Mouse (Mus musculus) embryonic facial prominence, embryonic 11.5 days (tissue): ENCODE data around the gene Klhdc1. TPM values are rescaled to one million over a fixed set of nuclear protein-coding genes. Genes with fewer than 3 reads are reported as not detected.

Source experiments
- ATAC-seq: fragments of 200-750 bp; cut with Nextera tagmentation; replicated peaks from 2 replicates; pipeline ENCODE4 v1.8.0; 2017; ENCODE audit warnings: low read depth; ENCODE audit not compliant: insufficient number of reproducible peaks, low FRiP score, low TSS enrichment
- DNase-seq: peaks from one replicate; pipeline ENCODE4 v3.0.0-alpha.2; 2015; ENCODE audit warnings: low spot score
- H3K27ac ChIP-seq: fragments of 300-500 bp; sonication (generic); replicated peaks from 2 replicates; pipeline ENCODE4 v1.5.1; 2014; ENCODE audit warnings: mild to moderate bottlenecking, low read depth, low read length, control low read depth
- H3K27me3 ChIP-seq: fragments of 300-500 bp; sonication (generic); 2 replicates; pipeline ENCODE4 v1.6.1; 2014; ENCODE audit warnings: mild to moderate bottlenecking, low read length, moderate library complexity, mixed read lengths; ENCODE audit not compliant: control insufficient read depth, insufficient read depth
- H3K36me3 ChIP-seq: fragments of 300-500 bp; sonication (generic); replicated peaks from 2 replicates; pipeline ENCODE4 v1.6.1; 2014; ENCODE audit warnings: low read depth, mild to moderate bottlenecking, low read length, moderate library complexity, mixed read lengths; ENCODE audit not compliant: control insufficient read depth, insufficient read depth
- H3K4me1 ChIP-seq: fragments of 300-500 bp; sonication (generic); 2 replicates; pipeline ENCODE4 v1.6.1; 2014; ENCODE audit warnings: low read length, mixed read lengths; ENCODE audit not compliant: control insufficient read depth, insufficient read depth
- H3K4me2 ChIP-seq: fragments of 300-500 bp; sonication (generic); 2 replicates; pipeline ENCODE4 v1.6.1; 2014; ENCODE audit warnings: low read depth, mild to moderate bottlenecking, control low read depth, low read length, moderate library complexity
- H3K4me3 ChIP-seq: fragments of 300-500 bp; sonication (generic); 2 replicates; pipeline ENCODE4 v1.5.1; 2014; ENCODE audit warnings: low read depth, low read length, control low read depth
- H3K9ac ChIP-seq: fragments of 300-500 bp; sonication (generic); replicated peaks from 2 replicates; pipeline ENCODE4 v1.6.1; 2014; ENCODE audit warnings: mild to moderate bottlenecking, control low read depth, low read length
- H3K9me3 ChIP-seq: fragments of 300-500 bp; sonication (generic); replicated peaks from 2 replicates; pipeline ENCODE4 v1.6.1; 2016; ENCODE audit warnings: mild to moderate bottlenecking, low read length, inconsistent platforms, mixed read lengths; ENCODE audit not compliant: control insufficient read depth
- WGBS: fragments of 180-500 bp; shearing (Covaris S2); extraction: QIAGEN DNeasy Blood & Tissue Kit; methylation state at CpG from one replicate; pipeline ENCODE4 v1.1.7; 2014; 5-methylcytosine and 5-hydroxymethylcytosine counted together
- polyA plus RNA-seq: library from polyadenylated mRNA; unstranded; fragments of >200 nt; fragmentation: Nextera tagmentation; extraction: Ambion mirVana; gene quantifications from 2 replicates; pipeline ENCODE4 v1.2.1, GENCODE M21; 2014

Gene Klhdc1
- polyA plus RNA-seq, 1 experiment from 2014 or later, result 4.6 TPM

- Histone ChIP-seq H3K4me2 (no peak overlapping the region), H3K4me1 (no peaks in the 10 kb centered on the region; the same call in 1 of the 2 replicates), H3K9ac (no peak overlapping the region), H3K36me3 (no peaks in the 10 kb centered on the region; the same call in none of the 2 replicates), H3K9me3 (no peaks in the 10 kb centered on the region), H3K27me3 (no peaks in the 10 kb centered on the region), H3K4me3 (no peak overlapping the region), H3K27ac (no peak overlapping the region)
- DNase-seq, result no peak
- no peak for ATAC-seq
- WGBS, result 82% methylated on average over 3 of the region's 3 CpGs
Observed at GRCm38 (mm10) chr12:69299831-69300230, 58.9 kb downstream of the Klhdc1 start.

GRCm38 (mm10) chr12:69300391-69300790 lies 59.4 kb downstream of the Klhdc1 start:
- no peaks in the 10 kb centered on the region for H3K27me3 ChIP-seq
- H3K9me3 ChIP-seq, result no peaks in the 10 kb centered on the region
- peaks cover 5% of the 10 kb centered on the region for H3K36me3 ChIP-seq
- H3K4me2 ChIP-seq, result no peak overlapping the region
- no peak overlapping the region for H3K4me3 ChIP-seq
- H3K4me1 ChIP-seq, result no peaks in the 10 kb centered on the region; the same call in 1 of the 2 replicates
- DNase-seq, result no peak
- whole genome bisulfite sequencing, result 52% methylated on average over 2 of the region's 2 CpGs
- H3K27ac ChIP-seq, result no peak overlapping the region
- H3K9ac ChIP-seq, result no peak overlapping the region
- ATAC-seq, result no peak

GRCm38 (mm10) chr12:69302171-69302570 lies 61.2 kb downstream of the Klhdc1 start:
- H3K36me3 ChIP-seq, result peaks cover 8% of the 10 kb centered on the region
- H3K4me3 ChIP-seq, result no peak overlapping the region
- H3K27me3 ChIP-seq, result no peaks in the 10 kb centered on the region
- no peak for DNase-seq
- no peak for ATAC-seq
- H3K4me1 ChIP-seq, result no peaks in the 10 kb centered on the region; the same call in 1 of the 2 replicates
- no peak overlapping the region for H3K4me2 ChIP-seq
- no peaks in the 10 kb centered on the region for H3K9me3 ChIP-seq
- WGBS, result 96% methylated on average over 12 of the region's 12 CpGs
- H3K27ac ChIP-seq, result no peak overlapping the region
- H3K9ac ChIP-seq, result no peak overlapping the region

- Histone ChIP-seq H3K4me3 (no peak overlapping the region), H3K27ac (no peak overlapping the region), H3K36me3 (peaks cover 13% of the 10 kb centered on the region), H3K9ac (no peak overlapping the region), H3K27me3 (no peaks in the 10 kb centered on the region), H3K9me3 (no peaks in the 10 kb centered on the region), H3K4me1 (no peaks in the 10 kb centered on the region), H3K4me2 (no peak overlapping the region)
- 97% methylated on average over 2 of the region's 2 CpGs for WGBS
- ATAC-seq, result no peak
- no peak for DNase-seq
Observed at GRCm38 (mm10) chr12:69304051-69304450, 63.1 kb downstream of the Klhdc1 start.

GRCm38 (mm10) chr12:69306333-69306732 lies 65.4 kb downstream of the Klhdc1 start:
- Histone ChIP-seq H3K27me3 (no peaks in the 10 kb centered on the region), H3K4me1 (no peaks in the 10 kb centered on the region), H3K36me3 (peaks cover 29% of the 10 kb centered on the region), H3K4me2 (no peak overlapping the region), H3K9ac (no peak overlapping the region), H3K4me3 (no peak overlapping the region), H3K9me3 (no peaks in the 10 kb centered on the region), H3K27ac (no peak overlapping the region)
- ATAC-seq, result no peak
- 97% methylated on average over 7 of the region's 7 CpGs for WGBS
- no peak for DNase-seq

GRCm38 (mm10) chr12:69309659-69310058 lies 68.7 kb downstream of the Klhdc1 start:
- Histone ChIP-seq H3K9ac (no peak overlapping the region), H3K4me1 (no peaks in the 10 kb centered on the region), H3K9me3 (no peaks in the 10 kb centered on the region), H3K36me3 (peaks cover 29% of the 10 kb centered on the region), H3K27me3 (no peaks in the 10 kb centered on the region), H3K27ac (no peak overlapping the region), H3K4me2 (no peak overlapping the region), H3K4me3 (no peak overlapping the region)
- 91% methylated on average over 4 of the region's 4 CpGs for WGBS
- no peak for DNase-seq
- ATAC-seq, result no peak

- peaks cover 3% of the 10 kb centered on the region; the same call in 1 of the 2 replicates for H3K36me3 ChIP-seq
- no peaks in the 10 kb centered on the region for H3K9me3 ChIP-seq
- no peak for ATAC-seq
- no peak overlapping the region for H3K4me2 ChIP-seq
- DNase-seq, result no peak
- H3K9ac ChIP-seq, result no peak overlapping the region
- H3K27me3 ChIP-seq, result no peaks in the 10 kb centered on the region
- no peaks in the 10 kb centered on the region for H3K4me1 ChIP-seq
- no peak overlapping the region for H3K27ac ChIP-seq
- no peak overlapping the region for H3K4me3 ChIP-seq
Observed at GRCm38 (mm10) chr12:69318431-69318830, 77.5 kb downstream of the Klhdc1 start.

- ATAC-seq, result no peak
- H3K4me2 ChIP-seq, result no peak overlapping the region
- no peaks in the 10 kb centered on the region for H3K9me3 ChIP-seq
- no peak for DNase-seq
- 89% methylated on average over 3 of the region's 3 CpGs for WGBS
- H3K4me3 ChIP-seq, result no peak overlapping the region
- no peaks in the 10 kb centered on the region; the same call in none of the 2 replicates for H3K36me3 ChIP-seq
- H3K4me1 ChIP-seq, result no peaks in the 10 kb centered on the region
- H3K27ac ChIP-seq, result no peak overlapping the region
- no peaks in the 10 kb centered on the region for H3K27me3 ChIP-seq
- no peak overlapping the region for H3K9ac ChIP-seq
Observed at GRCm38 (mm10) chr12:69331187-69331586, 90.2 kb downstream of the Klhdc1 start.
